Mouse (Mus musculus): ENCODE measurements around the gene Cntn4. TPM values are rescaled to one million over a fixed set of nuclear protein-coding genes. Genes with fewer than 3 reads are reported as not detected.

Gene Cntn4
- total RNA-seq, 2 experiments from 2014 or later, result 63.9 to 69.4 TPM

DNA sequence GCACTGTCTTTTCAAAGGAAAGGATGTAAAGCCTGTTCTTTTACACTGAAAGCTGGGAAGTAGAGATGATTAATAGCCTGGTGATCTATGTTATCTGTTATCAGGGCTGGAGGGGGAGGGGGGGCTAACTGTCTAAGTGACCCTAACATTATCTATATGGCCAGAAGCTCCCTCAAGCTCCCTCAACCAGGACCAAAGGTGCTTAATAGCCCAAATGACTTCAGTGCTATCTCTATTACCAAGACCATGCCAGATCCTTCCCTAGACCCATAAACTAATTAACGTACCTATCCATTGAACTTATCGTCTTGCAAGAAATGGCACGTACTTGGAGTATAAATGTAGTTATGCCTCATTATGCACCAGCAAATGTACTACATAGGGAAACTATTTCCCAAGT lies 588.0 kb downstream of the Cntn4 start:
- intact Hi-C loops (cut with DNase I), result no loop called here
- DNase-seq (ENCODE audit: extremely low spot score in 1 of 2, low spot score in 2 of 2), result no peak
- no peak overlapping the region for H3K4me3 ChIP-seq
- no peak overlapping the region for H3K27ac ChIP-seq
- TF ChIP-seq CTCF (IDR thresholded peaks at IDR 0.05), result no peak

DNA sequence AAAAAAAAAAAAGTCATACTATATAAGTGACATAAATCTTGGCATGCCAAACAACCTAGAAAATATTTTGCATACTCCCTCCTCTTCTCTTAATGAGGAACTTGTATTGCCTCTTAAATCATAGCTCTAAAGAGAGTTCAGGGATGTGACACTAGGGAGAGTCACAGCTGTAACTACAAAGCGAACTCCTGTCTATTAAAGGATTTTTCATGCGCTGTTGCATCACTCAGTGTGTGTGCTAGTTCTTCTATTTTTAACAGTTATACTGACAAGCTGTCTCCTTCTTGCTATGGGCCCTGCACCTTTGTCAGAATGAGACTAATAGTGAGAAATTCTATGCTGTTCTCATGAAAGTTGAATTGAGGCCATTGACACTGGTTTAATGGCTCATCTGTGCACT lies 588.8 kb downstream of the Cntn4 start:
- no peak overlapping the region for H3K27ac ChIP-seq
- no peak for DNase-seq (ENCODE audit: extremely low spot score in 1 of 2, low spot score in 2 of 2)
- H3K4me3 ChIP-seq, result no peak overlapping the region
- intact Hi-C loops (cut with DNase I), result no loop called here
- no peak for TF ChIP-seq CTCF (IDR thresholded peaks at IDR 0.05)

GRCm38 (mm10) chr6:106268723-106269122 lies 591.3 kb downstream of the Cntn4 start:
- no peak overlapping the region for H3K27ac ChIP-seq
- intact Hi-C loops (cut with DNase I), result no loop called here
- H3K4me3 ChIP-seq, result no peak overlapping the region
- no peak for DNase-seq (ENCODE audit: extremely low spot score in 1 of 2, low spot score in 2 of 2)
- no peak for TF ChIP-seq CTCF (IDR thresholded peaks at IDR 0.05)

DNA sequence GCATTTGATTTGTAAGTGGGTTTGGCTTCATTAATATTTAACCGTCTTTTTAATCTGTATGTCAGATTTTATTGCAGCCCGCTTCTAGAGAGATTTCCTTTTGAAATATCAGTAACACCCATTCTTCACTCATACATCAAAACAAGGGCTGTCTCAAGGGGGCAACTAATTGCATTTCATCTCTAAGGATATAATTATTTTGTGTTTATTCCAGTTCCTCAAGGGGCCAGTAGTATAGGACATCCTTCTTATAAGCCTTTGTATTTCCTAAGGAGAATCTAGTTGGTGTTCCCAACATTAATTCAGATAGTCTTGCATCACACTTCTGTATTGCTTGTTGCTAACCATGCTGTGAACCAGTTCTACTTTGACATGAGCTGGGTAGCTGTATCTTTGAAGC lies 599.7 kb downstream of the Cntn4 start:
- Histone ChIP-seq H3K4me3 (no peak overlapping the region), H3K27ac (no peak overlapping the region)
- TF ChIP-seq CTCF (IDR thresholded peaks at IDR 0.05), result no peak
- intact Hi-C loops (cut with DNase I), result no loop called here
- no peak for DNase-seq (ENCODE audit: extremely low spot score in 1 of 2, low spot score in 2 of 2)

- TF ChIP-seq CTCF (IDR thresholded peaks at IDR 0.05), result no peak
- intact Hi-C loops (cut with DNase I), result no loop called here
- Histone ChIP-seq H3K4me3 (no peak overlapping the region), H3K27ac (no peak overlapping the region)
- DNase-seq (ENCODE audit: extremely low spot score in 1 of 2, low spot score in 2 of 2), result peak in 1 of 2 experiments; percentile 9
These were observed 604.2 kb downstream of the Cntn4 start for GRCm38 (mm10) chr6:106281621-106282020.

GRCm38 (mm10) chr6:106283815-106284214 lies 606.4 kb downstream of the Cntn4 start:
- intact Hi-C loops (cut with DNase I), result no loop called here
- TF ChIP-seq CTCF (IDR thresholded peaks at IDR 0.05), result no peak
- DNase-seq (ENCODE audit: extremely low spot score in 1 of 2, low spot score in 2 of 2), result no peak
- no peak overlapping the region for H3K27ac ChIP-seq
- H3K4me3 ChIP-seq, result no peak overlapping the region

DNA sequence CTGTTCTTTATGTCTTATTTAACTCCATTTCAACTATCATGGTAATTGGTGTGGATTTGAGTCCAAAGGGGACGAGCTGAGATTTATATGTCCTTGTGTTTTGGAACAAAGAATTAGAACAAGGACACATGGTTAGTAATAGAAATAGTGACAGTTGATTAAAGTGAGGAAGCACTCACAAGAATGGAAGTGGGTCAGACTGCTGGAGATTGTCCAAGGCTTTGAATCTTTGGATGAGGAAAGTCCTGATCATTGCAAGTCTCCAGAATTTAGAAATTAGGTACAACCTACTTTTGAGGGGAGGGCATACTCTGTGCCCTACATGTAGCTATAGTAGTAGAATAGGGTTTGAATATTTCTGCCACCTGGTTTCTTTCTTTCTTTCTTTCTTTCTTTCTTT lies 622.0 kb downstream of the Cntn4 start:
- DNase-seq (ENCODE audit: extremely low spot score in 1 of 2, low spot score in 2 of 2), result no peak
- TF ChIP-seq CTCF (IDR thresholded peaks at IDR 0.05), result no peak
- Histone ChIP-seq H3K4me3 (no peak overlapping the region), H3K27ac (no peak overlapping the region)
- intact Hi-C loops (cut with DNase I), result no loop called here

GRCm38 (mm10) chr6:106300179-106300578 lies 622.7 kb downstream of the Cntn4 start:
- TF ChIP-seq CTCF (IDR thresholded peaks at IDR 0.05), result no peak
- intact Hi-C loops (cut with DNase I), result no loop called here
- H3K4me3 ChIP-seq, result no peak overlapping the region
- no peak overlapping the region for H3K27ac ChIP-seq
- no peak for DNase-seq (ENCODE audit: extremely low spot score in 1 of 2, low spot score in 2 of 2)

- no peak for DNase-seq (ENCODE audit: extremely low spot score in 1 of 2, low spot score in 2 of 2)
- intact Hi-C loops (cut with DNase I), result no loop called here
- no peak for TF ChIP-seq CTCF (IDR thresholded peaks at IDR 0.05)
- Histone ChIP-seq H3K4me3 (no peak overlapping the region), H3K27ac (no peak overlapping the region)
These were observed 625.0 kb downstream of the Cntn4 start for GRCm38 (mm10) chr6:106302435-106302834.

DNA sequence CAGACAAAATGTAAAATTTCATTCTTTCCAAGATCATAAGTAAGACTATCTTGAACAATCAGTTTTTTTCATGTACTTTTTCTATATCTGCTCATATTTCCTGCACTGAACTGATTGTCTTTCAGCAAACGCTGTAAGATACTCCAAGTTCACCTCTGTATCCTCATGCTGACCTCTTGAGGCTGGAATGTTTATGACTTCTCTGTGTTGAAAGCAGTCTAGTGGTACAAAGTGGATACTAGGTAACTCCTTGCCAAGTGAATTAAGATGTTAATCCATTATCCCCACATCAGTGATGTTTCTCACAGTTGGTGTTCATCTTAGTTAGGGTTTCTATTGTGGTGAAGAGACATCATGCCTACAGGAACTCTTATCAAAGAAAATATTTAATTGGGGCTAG lies 651.5 kb downstream of the Cntn4 start:
- DNase-seq (ENCODE audit: extremely low spot score in 1 of 2, low spot score in 2 of 2), result no peak
- Histone ChIP-seq H3K27ac (no peak overlapping the region), H3K4me3 (no peak overlapping the region)
- intact Hi-C loops (cut with DNase I), result no loop called here
- no peak for TF ChIP-seq CTCF (IDR thresholded peaks at IDR 0.05)

GRCm38 (mm10) chr6:106329636-106330035 lies 652.2 kb downstream of the Cntn4 start:
- TF ChIP-seq CTCF (IDR thresholded peaks at IDR 0.05), result peak; percentile 30
- intact Hi-C loops (cut with DNase I), result loop anchor here (10.0 kb wide), 2 partner anchors 315 to 655 kb away; partner anchors contain the start of gene Cntn4
- Histone ChIP-seq H3K4me3 (no peak overlapping the region), H3K27ac (no peak overlapping the region)
- no peak for DNase-seq (ENCODE audit: extremely low spot score in 1 of 2, low spot score in 2 of 2)

DNA sequence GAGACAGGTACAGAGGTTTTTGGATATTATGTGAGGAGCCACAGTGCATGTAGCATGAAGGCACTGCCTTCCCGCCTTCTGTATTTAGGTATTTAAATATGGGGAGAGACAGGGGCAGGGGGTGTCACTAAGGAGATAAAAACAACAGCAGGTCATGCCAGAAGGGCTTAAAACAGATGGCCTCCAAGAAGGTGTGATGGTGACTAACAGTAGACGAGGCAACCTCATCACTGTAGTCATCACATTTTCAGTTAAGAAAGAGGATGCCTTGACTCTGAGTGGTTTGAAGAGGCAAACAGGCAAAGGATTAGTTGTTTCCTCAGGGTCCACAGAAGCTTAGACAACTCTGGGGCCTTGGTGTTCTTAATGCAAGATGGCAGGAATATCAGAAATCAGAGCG lies 655.0 kb downstream of the Cntn4 start:
- intact Hi-C loops (cut with DNase I), result loop anchor here (10.0 kb wide), 2 partner anchors 312 to 658 kb away; partner anchors contain the start of gene Cntn4
- Histone ChIP-seq H3K27ac (peak overlapping the region; percentile 54), H3K4me3 (no peak overlapping the region)
- DNase-seq (ENCODE audit: extremely low spot score in 1 of 2, low spot score in 2 of 2), result no peak
- no peak for TF ChIP-seq CTCF (IDR thresholded peaks at IDR 0.05)

- no peak overlapping the region for H3K4me3 ChIP-seq
- peak overlapping the region; percentile 54 for H3K27ac ChIP-seq
- DNase-seq (ENCODE audit: extremely low spot score in 1 of 2, low spot score in 2 of 2), result no peak
- no peak for TF ChIP-seq CTCF (IDR thresholded peaks at IDR 0.05)
- intact Hi-C loops (cut with DNase I), result loop anchor here (10.0 kb wide), 2 partner anchors 312 to 658 kb away; partner anchors contain the start of gene Cntn4
These were observed 655.5 kb downstream of the Cntn4 start for GRCm38 (mm10) chr6:106332933-106333332.

All from left cerebral cortex, adult 2 months (tissue).